Comparison of ENCODE assay signal across 13 mouse cellular contexts in genomic region chr7:19699827-19700148, GRCm38 (mm10). TPM values are rescaled to one million over a fixed set of nuclear protein-coding genes. Genes with fewer than 3 reads are reported as not detected.
A peak's percentile ranks its signal among the peaks of the same experiment; 100 is the strongest.
DNase-seq lines count a peak whose midpoint lies in the region; ATAC-seq and TF ChIP-seq lines count a peak whose summit lies in the region.
"Had no signal": no experiment of that assay in that cellular context is flagged by ENCODE, and none has a peak within 500 bp of the region (broad histone marks: within the 10 kb centered on the region; RNA-seq: fewer than 3 reads in every experiment).

No protein-coding gene starts in this region.

- no peak for ATAC-seq in hindbrain, embryonic 11.5 days (ENCODE audit: low FRiP score)
- no peak for ATAC-seq in hindbrain, embryonic 14.5 days (ENCODE audit: low FRiP score)
- no peak for ATAC-seq in hindbrain, embryonic 15.5 days (ENCODE audit: low FRiP score, low read depth)
- no peak for ATAC-seq in neural tube, embryonic 15.5 days (ENCODE audit: low FRiP score)

- peaks cover 3% of the 10 kb centered on the region; the same call in 1 of the 2 replicates for H3K4me1 ChIP-seq in hindbrain, embryonic 11.5 days (replicated peaks; ENCODE audit: control insufficient read depth, insufficient read depth, low read length)
- peaks cover 18% of the 10 kb centered on the region for H3K4me1 ChIP-seq in hindbrain, embryonic 14.5 days (replicated peaks; ENCODE audit: control insufficient read depth, insufficient read depth, low read length)
- peaks cover 31% of the 10 kb centered on the region for H3K4me1 ChIP-seq in thymus, adult 2 months (replicated peaks; ENCODE audit: control insufficient read depth, insufficient read depth, low read length)
- peaks cover 18% of the 10 kb centered on the region for H3K4me1 ChIP-seq in hindbrain, embryonic 15.5 days (replicated peaks)
- peaks cover 30% of the 10 kb centered on the region for H3K4me1 ChIP-seq in neural tube, embryonic 15.5 days

- no peak overlapping the region for H3K27ac ChIP-seq in hindbrain, embryonic 11.5 days (ENCODE audit: low read depth, low read length)
- H3K27ac ChIP-seq in hindbrain, embryonic 14.5 days = no peak overlapping the region
- peak overlapping the region; percentile 78 for H3K27ac ChIP-seq in thymus, adult 2 months (ENCODE audit: control insufficient read depth, insufficient read depth, low read length)
- H3K27ac ChIP-seq in hindbrain, embryonic 15.5 days (replicated peaks) = peak overlapping the region; percentile 54
- peak overlapping the region; percentile 71; the same call in 1 of the 2 replicates for H3K27ac ChIP-seq in neural tube, embryonic 15.5 days (replicated peaks)

- WGBS in hindbrain, embryonic 11.5 days = 76% methylated on average over 4 of the region's 4 CpGs
- WGBS in hindbrain, embryonic 14.5 days = 82% methylated on average over 4 of the region's 4 CpGs
- 48% methylated on average over 4 of the region's 4 CpGs for WGBS in thymus, adult 2 months
- WGBS in hindbrain, embryonic 15.5 days = 81% methylated on average over 4 of the region's 4 CpGs
- WGBS in neural tube, embryonic 15.5 days = 84% methylated on average over 4 of the region's 4 CpGs

- DNase-seq in hindbrain, embryonic 11.5 days (ENCODE audit: low spot score) = no peak
- DNase-seq in hindbrain, embryonic 14.5 days (ENCODE audit: low spot score) = no peak
- no peak for DNase-seq in thymus, adult 2 months
- no peak for DNase-seq in thymus, postnatal 14 days
- DNase-seq in ovary, adult 18-20 months (ENCODE audit: low spot score) = no peak
- no peak for DNase-seq in left cerebral cortex, adult 18-20 months (ENCODE audit: low spot score in 2 of 2)
- DNase-seq: gastrocnemius, postnatal 10 days; layer of hippocampus, postnatal 36 days had no signal

- H3K9me3 ChIP-seq in hindbrain, embryonic 11.5 days (ENCODE audit: control insufficient read depth, low read length) = no peaks in the 10 kb centered on the region
- no peaks in the 10 kb centered on the region for H3K9me3 ChIP-seq in hindbrain, embryonic 14.5 days (ENCODE audit: control insufficient read depth, low read length)
- no peaks in the 10 kb centered on the region for H3K9me3 ChIP-seq in hindbrain, embryonic 15.5 days
- H3K9me3 ChIP-seq in neural tube, embryonic 15.5 days (replicated peaks) = no peaks in the 10 kb centered on the region

- H3K9ac ChIP-seq in hindbrain, embryonic 11.5 days (ENCODE audit: low read depth, low read length) = no peak overlapping the region
- H3K9ac ChIP-seq in hindbrain, embryonic 14.5 days = no peak overlapping the region
- H3K9ac ChIP-seq in hindbrain, embryonic 15.5 days = no peak overlapping the region
- no peak overlapping the region for H3K9ac ChIP-seq in neural tube, embryonic 15.5 days (replicated peaks)

- H3K4me2 ChIP-seq in hindbrain, embryonic 11.5 days (replicated peaks; ENCODE audit: low read depth, low read length) = peak overlapping the region; percentile 43; the same call in 1 of the 2 replicates
- no peak overlapping the region for H3K4me2 ChIP-seq in hindbrain, embryonic 14.5 days (replicated peaks)
- H3K4me2 ChIP-seq in hindbrain, embryonic 15.5 days = no peak overlapping the region
- H3K4me2 ChIP-seq in neural tube, embryonic 15.5 days = no peak overlapping the region

- no peak overlapping the region for H3K4me3 ChIP-seq in hindbrain, embryonic 11.5 days (ENCODE audit: low read depth, low read length)
- no peak overlapping the region for H3K4me3 ChIP-seq in hindbrain, embryonic 14.5 days (replicated peaks; ENCODE audit: low read length)
- H3K4me3 ChIP-seq in thymus, adult 2 months (ENCODE audit: control insufficient read depth, insufficient read depth, low read length) = no peak overlapping the region
- no peak overlapping the region for H3K4me3 ChIP-seq in hindbrain, embryonic 15.5 days
- no peak overlapping the region for H3K4me3 ChIP-seq in neural tube, embryonic 15.5 days (replicated peaks)

- H3K36me3 ChIP-seq in hindbrain, embryonic 11.5 days (ENCODE audit: control insufficient read depth, insufficient read depth, low read length) = peaks cover 8% of the 10 kb centered on the region; the same call in 1 of the 2 replicates
- peaks cover 26% of the 10 kb centered on the region for H3K36me3 ChIP-seq in hindbrain, embryonic 14.5 days (replicated peaks; ENCODE audit: control insufficient read depth, insufficient read depth)
- H3K36me3 ChIP-seq in thymus, adult 2 months (ENCODE audit: control insufficient read depth, insufficient read depth, low read length) = no peaks in the 10 kb centered on the region
- H3K36me3 ChIP-seq in hindbrain, embryonic 15.5 days = no peaks in the 10 kb centered on the region; the same call in 1 of the 2 replicates
- H3K36me3 ChIP-seq in neural tube, embryonic 15.5 days = peaks cover 18% of the 10 kb centered on the region

- TF ChIP-seq POLR2A in thymus, adult 2 months (IDR thresholded peaks at IDR 0.05; ENCODE audit: control insufficient read depth, extremely low read depth, insufficient read depth, low read length, poor library complexity) = no peak

- no peak for TF ChIP-seq CTCF in thymus, adult 2 months (IDR thresholded peaks at IDR 0.05; ENCODE audit: borderline replicate concordance, control insufficient read depth, extremely low read depth, insufficient read depth, low read length, poor library complexity)

- H3K27me3 ChIP-seq in hindbrain, embryonic 11.5 days (ENCODE audit: control insufficient read depth, insufficient read depth, low read length) = no peaks in the 10 kb centered on the region
- H3K27me3 ChIP-seq in hindbrain, embryonic 14.5 days (ENCODE audit: control insufficient read depth, insufficient read depth, low read length) = no peaks in the 10 kb centered on the region
- H3K27me3 ChIP-seq in thymus, adult 2 months (ENCODE audit: control insufficient read depth, insufficient read depth, low read length) = no peaks in the 10 kb centered on the region
- no peaks in the 10 kb centered on the region for H3K27me3 ChIP-seq in hindbrain, embryonic 15.5 days
- H3K27me3 ChIP-seq in neural tube, embryonic 15.5 days (replicated peaks) = no peaks in the 10 kb centered on the region

RNA-seq across cellular contexts. Expression of gene Apoe, which starts 0.8 kb away (rescaled TPM):
- 192 and 221 TPM in 2 replicates for polyA plus RNA-seq in hindbrain, embryonic 11.5 days (2014; fragmentation: Nextera tagmentation; extraction: Ambion mirVana)
- polyA plus RNA-seq in hindbrain, embryonic 14.5 days (2014; fragmentation: Nextera tagmentation; extraction: Ambion mirVana) = 543 and 561 TPM in 2 replicates
- 1,583 and 2,086 TPM in 2 replicates for polyA plus RNA-seq in thymus, adult 2 months (2012; rRNA removed)
- 624 and 744 TPM in 2 replicates for polyA plus RNA-seq in hindbrain, embryonic 15.5 days (2015; fragmentation: Nextera tagmentation; extraction: Ambion mirVana)
- 643 and 683 TPM in 2 replicates for polyA plus RNA-seq in neural tube, embryonic 15.5 days (2015; fragmentation: Nextera tagmentation; extraction: Ambion mirVana)
- total RNA-seq in left cerebral cortex, adult 18-20 months (2021) = 1,000 to 10,000 TPM; 1,855 to 2,066 TPM

RNA-seq across cellular contexts. Expression of gene Apoc1, which starts 7.3 kb away (rescaled TPM):
- polyA plus RNA-seq in hindbrain, embryonic 11.5 days (2014; fragmentation: Nextera tagmentation; extraction: Ambion mirVana) = 3.0 and 3.4 TPM in 2 replicates
- 2.3 and 2.5 TPM in 2 replicates for polyA plus RNA-seq in hindbrain, embryonic 14.5 days (2014; fragmentation: Nextera tagmentation; extraction: Ambion mirVana)
- polyA plus RNA-seq in thymus, adult 2 months (2012; rRNA removed) = 24.8 and 38.0 TPM in 2 replicates
- polyA plus RNA-seq in hindbrain, embryonic 15.5 days (2015; fragmentation: Nextera tagmentation; extraction: Ambion mirVana) = 1.9 and 2.3 TPM in 2 replicates
- 6.5 and 7.3 TPM in 2 replicates for polyA plus RNA-seq in neural tube, embryonic 15.5 days (2015; fragmentation: Nextera tagmentation; extraction: Ambion mirVana)
- total RNA-seq in left cerebral cortex, adult 18-20 months (2021) = 1 to 10 TPM; 3.9 to 5.3 TPM
- polyA plus RNA-seq: small intestine, adult 2 months had no signal

RNA-seq across cellular contexts. Expression of gene Tomm40, which starts 15.4 kb away (rescaled TPM):
- polyA plus RNA-seq in hindbrain, embryonic 11.5 days (2014; fragmentation: Nextera tagmentation; extraction: Ambion mirVana) = 113 and 129 TPM in 2 replicates
- polyA plus RNA-seq in hindbrain, embryonic 14.5 days (2014; fragmentation: Nextera tagmentation; extraction: Ambion mirVana) = 119 and 128 TPM in 2 replicates
- polyA plus RNA-seq in thymus, adult 2 months (2012; rRNA removed) = 109 and 120 TPM in 2 replicates
- polyA plus RNA-seq in hindbrain, embryonic 15.5 days (2015; fragmentation: Nextera tagmentation; extraction: Ambion mirVana) = 155 and 158 TPM in 2 replicates
- 155 and 171 TPM in 2 replicates for polyA plus RNA-seq in neural tube, embryonic 15.5 days (2015; fragmentation: Nextera tagmentation; extraction: Ambion mirVana)
- 100 to 1,000 TPM; 116 to 122 TPM for total RNA-seq in left cerebral cortex, adult 18-20 months (2021)

RNA-seq across cellular contexts. Expression of gene Apoc4, which starts 18.5 kb away (rescaled TPM):
- polyA plus RNA-seq in hindbrain, embryonic 11.5 days (2014; fragmentation: Nextera tagmentation; extraction: Ambion mirVana) = not detected in 2 replicates
- not detected in 2 replicates for polyA plus RNA-seq in hindbrain, embryonic 14.5 days (2014; fragmentation: Nextera tagmentation; extraction: Ambion mirVana)
- polyA plus RNA-seq in thymus, adult 2 months (2012; rRNA removed) = 1.5 and 6.2 TPM in 2 replicates
- polyA plus RNA-seq in hindbrain, embryonic 15.5 days (2015; fragmentation: Nextera tagmentation; extraction: Ambion mirVana) = not detected in 2 replicates
- polyA plus RNA-seq in neural tube, embryonic 15.5 days (2015; fragmentation: Nextera tagmentation; extraction: Ambion mirVana) = 0.38 and 0.75 TPM in 2 replicates
- not detected for total RNA-seq in left cerebral cortex, adult 18-20 months (2021)
- total RNA-seq: common myeloid progenitor, adult 5-6 weeks; layer of hippocampus, postnatal 36 days had no signal

RNA-seq across cellular contexts. Expression of gene Gm44805, which starts 18.6 kb away (rescaled TPM):
- not detected in 2 replicates for polyA plus RNA-seq in hindbrain, embryonic 11.5 days (2014; fragmentation: Nextera tagmentation; extraction: Ambion mirVana)
- not detected in 2 replicates for polyA plus RNA-seq in hindbrain, embryonic 14.5 days (2014; fragmentation: Nextera tagmentation; extraction: Ambion mirVana)
- polyA plus RNA-seq in thymus, adult 2 months (2012; rRNA removed) = not detected in 2 replicates
- not detected in 2 replicates for polyA plus RNA-seq in hindbrain, embryonic 15.5 days (2015; fragmentation: Nextera tagmentation; extraction: Ambion mirVana)
- not detected in 2 replicates for polyA plus RNA-seq in neural tube, embryonic 15.5 days (2015; fragmentation: Nextera tagmentation; extraction: Ambion mirVana)
- not detected for total RNA-seq in left cerebral cortex, adult 18-20 months (2021)
- total RNA-seq: common myeloid progenitor, adult 5-6 weeks; gastrocnemius, postnatal 10 days; layer of hippocampus, postnatal 36 days had no signal
- polyA plus RNA-seq: lung, embryonic 14.5 days had no signal

Comparison
In these comparisons a context has a peak if more than half of its experiments do, and no peak if none do; other contexts are left out.
1. H3K27ac ChIP-seq: peak in thymus, adult 2 months (single experiment), hindbrain, embryonic 15.5 days (single experiment) and neural tube, embryonic 15.5 days (single experiment); none in hindbrain, embryonic 11.5 days (single experiment) and hindbrain, embryonic 14.5 days (single experiment).